Mouse (Mus musculus) C2C12 (cell line): ENCODE data around the gene Htr2b.

ENCODE experiments used
- CTCF ChIP-seq: IDR thresholded peaks from one replicate; pipeline ENCODE4 v1.5.1; 2011; ENCODE audit not compliant: control insufficient read depth, insufficient read depth, insufficient read length
- USF1 ChIP-seq: IDR thresholded peaks from one replicate; pipeline ENCODE4 v1.6.1; 2011; ENCODE audit warnings: low read depth, mild to moderate bottlenecking, control low read depth, moderate library complexity

DNA sequence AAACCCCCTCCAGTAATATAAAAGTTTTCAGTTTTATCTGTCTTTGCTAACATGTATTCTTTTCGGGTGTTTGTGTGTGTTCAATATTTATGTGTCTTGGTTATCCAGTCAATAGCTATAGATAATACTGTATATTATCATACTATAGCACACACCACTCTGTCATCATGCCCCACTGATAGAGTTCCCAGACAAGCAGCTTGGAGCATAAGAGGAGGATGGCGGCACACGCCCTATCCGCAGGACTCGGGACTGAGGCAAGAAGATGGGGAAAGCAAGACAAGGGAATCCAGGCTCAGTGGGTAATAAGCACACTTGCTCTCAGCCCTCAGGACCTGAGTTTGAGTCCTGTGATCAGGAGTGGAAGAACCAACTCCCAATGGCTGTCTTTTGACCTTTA, 48.7 kb upstream of the Htr2b start:
- TF ChIP-seq USF1 (no peak), CTCF (no peak)
